Mouse (Mus musculus) adrenal gland, postnatal 0 days (tissue): ENCODE results near the gene Gucy2f. TPM values are rescaled to one million over a fixed set of nuclear protein-coding genes. Genes with fewer than 3 reads are reported as not detected.

Source experiments
- polyA plus RNA-seq: library from polyadenylated mRNA; unstranded; fragments of >200 nt; fragmentation: Nextera tagmentation; extraction: Ambion mirVana; gene quantifications from 2 replicates; pipeline ENCODE4 v1.2.1, GENCODE M21; 2015

The Gucy2f gene
- not detected in 2 replicates for polyA plus RNA-seq

GRCm38 (mm10) chrX:142196831-142197230 lies at the start of gene Gucy2f:
Gene Gucy2f (minus strand): TSS chrX:142196931.

GRCm38 (mm10) chrX:142226542-142226941 lies 29.8 kb upstream of the Gucy2f start, which contains the start of gene Nxt2:
Gene Nxt2 (plus strand): TSS chrX:142226770.

Other genes with a start within 250 kb of the Gucy2f start
- 19.0 and 25.7 TPM in 2 replicates for gene Nxt2, start 29.8 kb upstream of the Gucy2f start, polyA plus RNA-seq
- gene Kcne1l, start 109.4 kb upstream of the Gucy2f start, polyA plus RNA-seq: 5.6 and 8.9 TPM in 2 replicates
- gene Acsl4, start 193.6 kb upstream of the Gucy2f start, polyA plus RNA-seq: 36.9 and 105 TPM in 2 replicates